Mouse (Mus musculus) ovary, postnatal 10 days (tissue): ENCODE measurements around the gene Ranbp1.

Experiments
- DNase-seq: peaks from one replicate; pipeline ENCODE4 v3.0.0; 2022; ENCODE audit warnings: low spot score

Ranbp1 gene

GRCm38 (mm10) chr16:18234671-18235388 lies 13.7 kb downstream of the Ranbp1 start, which contains the start of gene Zdhhc8:
TSS of gene Zdhhc8 (minus strand) at chr16:18235136.
- peak; percentile 53 for DNase-seq

- DNase-seq, result no peak
These were observed 14.4 kb downstream of the Ranbp1 start for GRCm38 (mm10) chr16:18233919-18234670.

GRCm38 (mm10) chr16:18233451-18233850 lies 15.1 kb downstream of the Ranbp1 start:
- DNase-seq, result no peak

GRCm38 (mm10) chr16:18231451-18231850 lies 17.1 kb downstream of the Ranbp1 start:
- DNase-seq, result no peak

- DNase-seq, result no peak
These were observed 17.5 kb downstream of the Ranbp1 start for GRCm38 (mm10) chr16:18231047-18231446.

- DNase-seq, result no peak
These were observed 17.9 kb downstream of the Ranbp1 start for GRCm38 (mm10) chr16:18230617-18231016.

- no peak for DNase-seq
These were observed 18.9 kb downstream of the Ranbp1 start for GRCm38 (mm10) chr16:18229622-18230021.

- DNase-seq, result no peak
These were observed 19.7 kb downstream of the Ranbp1 start for GRCm38 (mm10) chr16:18228856-18229255.

- DNase-seq, result no peak
These were observed 20.6 kb downstream of the Ranbp1 start for GRCm38 (mm10) chr16:18227897-18228422.

- no peak for DNase-seq
These were observed 21.3 kb downstream of the Ranbp1 start for GRCm38 (mm10) chr16:18227187-18227586.

GRCm38 (mm10) chr16:18222188-18222587 lies 26.3 kb downstream of the Ranbp1 start:
- no peak for DNase-seq

GRCm38 (mm10) chr16:18221543-18221898 lies 27.0 kb downstream of the Ranbp1 start:
- DNase-seq, result no peak

GRCm38 (mm10) chr16:18220856-18221542 lies 27.5 kb downstream of the Ranbp1 start:
- DNase-seq, result no peak

- DNase-seq, result no peak
These were observed 28.5 kb downstream of the Ranbp1 start for GRCm38 (mm10) chr16:18220001-18220400.

GRCm38 (mm10) chr16:18218580-18218996 lies 29.9 kb downstream of the Ranbp1 start:
- no peak for DNase-seq

GRCm38 (mm10) chr16:18217579-18217978 lies 31.0 kb downstream of the Ranbp1 start, which contains the start of gene Ccdc188:
TSS of gene Ccdc188 (plus strand) at chr16:18217879.
- DNase-seq, result no peak

GRCm38 (mm10) chr16:18214858-18215257 lies 33.7 kb downstream of the Ranbp1 start:
- DNase-seq, result no peak

- no peak for DNase-seq
These were observed 34.8 kb downstream of the Ranbp1 start for GRCm38 (mm10) chr16:18213689-18214088.

GRCm38 (mm10) chr16:18211417-18212171 lies 36.9 kb downstream of the Ranbp1 start:
- peak; percentile 91 for DNase-seq

GRCm38 (mm10) chr16:18210701-18211416 lies 37.7 kb downstream of the Ranbp1 start:
- DNase-seq, result peak; percentile 47
